Mouse (Mus musculus) liver, postnatal 0 days (tissue): ENCODE measurements at regions not wholly inside any gene's neighbourhood (a gene's known extent, or its start where the extent isn't known, plus 50 kb on each side); places are given as distances from the start of the nearest gene placed in this dataset.

Experiments
- ATAC-seq: fragments of 200-750 bp; cut with Nextera tagmentation; 2 replicates; pipeline ENCODE4 v1.8.0; 2017; ENCODE audit warnings: mild to moderate bottlenecking, moderate library complexity
- DNase-seq: peaks from one replicate; pipeline ENCODE4 v3.0.0-alpha.2; 2016
- H3K27ac ChIP-seq: fragments of 300-500 bp; sonication (generic); 2 replicates; pipeline ENCODE4 v1.5.1; 2014; ENCODE audit warnings: antibody characterized with exemption, moderate library complexity, mild to moderate bottlenecking, low read depth
- H3K27me3 ChIP-seq: fragments of 300-500 bp; sonication (generic); 2 replicates; pipeline ENCODE4 v1.6.1; 2014; ENCODE audit warnings: low read length, control low read depth, mixed read lengths; ENCODE audit not compliant: insufficient read depth
- H3K36me3 ChIP-seq: fragments of 300-500 bp; sonication (generic); replicated peaks from 2 replicates; pipeline ENCODE4 v1.6.1; 2014; ENCODE audit warnings: mild to moderate bottlenecking, control low read depth, low read length, moderate library complexity, mixed read lengths; ENCODE audit not compliant: insufficient read depth
- H3K4me1 ChIP-seq: fragments of 300-500 bp; sonication (generic); 2 replicates; pipeline ENCODE4 v1.6.1; 2014; ENCODE audit warnings: antibody characterized with exemption, mild to moderate bottlenecking, control low read depth; ENCODE audit not compliant: insufficient read depth
- H3K4me2 ChIP-seq: fragments of 300-500 bp; sonication (generic); 2 replicates; pipeline ENCODE4 v1.6.1; 2014; ENCODE audit warnings: low read depth, mild to moderate bottlenecking, low read length, moderate library complexity, mixed read lengths
- H3K4me3 ChIP-seq: fragments of 300-500 bp; sonication (generic); 2 replicates; pipeline ENCODE4 v1.5.1; 2014; ENCODE audit warnings: low read depth, low read length
- H3K9ac ChIP-seq: fragments of 300-500 bp; sonication (generic); replicated peaks from 2 replicates; pipeline ENCODE4 v1.6.1; 2014; ENCODE audit warnings: mild to moderate bottlenecking, moderate library complexity
- H3K9me3 ChIP-seq: fragments of 300-500 bp; sonication (generic); 2 replicates; pipeline ENCODE4 v1.6.1; 2016; ENCODE audit warnings: mild to moderate bottlenecking, control low read depth, low read length, mixed read lengths
- CTCF ChIP-seq: sonication (generic); IDR thresholded peaks from 2 replicates; pipeline ENCODE4 v1.5.1; 2016; ENCODE audit warnings: antibody characterized with exemption, low read depth
- EP300 ChIP-seq: IDR thresholded peaks from 2 replicates; pipeline ENCODE4 v1.6.1; 2016; ENCODE audit warnings: antibody characterized with exemption, low read depth, mild to moderate bottlenecking
- WGBS: fragments of 180-500 bp; shearing (Covaris S2); extraction: QIAGEN DNeasy Blood & Tissue Kit; methylation state at CpG from one replicate; pipeline ENCODE4 v1.1.7; 2014; ENCODE audit not compliant: insufficient replicate concordance; 5-methylcytosine and 5-hydroxymethylcytosine counted together

DNA sequence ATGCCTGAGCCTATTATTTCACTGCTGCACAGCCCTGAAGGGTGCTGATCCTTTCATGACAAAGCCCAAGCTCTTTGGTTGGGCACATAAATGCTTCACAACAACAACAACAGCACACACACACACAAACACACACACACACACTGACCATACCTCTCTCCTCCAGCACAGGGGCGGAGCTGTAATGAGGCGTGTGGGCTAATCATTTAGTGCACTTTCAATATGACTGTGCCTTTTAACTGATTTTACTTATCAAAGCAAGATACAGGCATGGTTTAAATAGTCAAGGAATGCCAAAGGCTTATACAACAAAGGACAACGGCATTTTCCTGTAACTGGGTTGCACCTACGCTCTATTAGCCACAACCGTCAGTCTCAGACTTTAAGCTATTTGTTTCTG is 61.1 kb upstream of the Foxn2 start:
- TF ChIP-seq CTCF (no peak), EP300 (no peak)
- H3K4me3 ChIP-seq, result no peak overlapping the region
- H3K4me1 ChIP-seq, result no peaks in the 10 kb centered on the region
- WGBS, result 87% methylated on average over 5 of the region's 5 CpGs
- H3K4me2 ChIP-seq, result no peak overlapping the region
- H3K36me3 ChIP-seq, result no peaks in the 10 kb centered on the region
- H3K9me3 ChIP-seq, result no peaks in the 10 kb centered on the region; the same call in 1 of the 2 replicates
- H3K27me3 ChIP-seq, result no peaks in the 10 kb centered on the region
- H3K9ac ChIP-seq, result no peak overlapping the region
- no peak for DNase-seq
- ATAC-seq, result no peak
- no peak overlapping the region for H3K27ac ChIP-seq

DNA sequence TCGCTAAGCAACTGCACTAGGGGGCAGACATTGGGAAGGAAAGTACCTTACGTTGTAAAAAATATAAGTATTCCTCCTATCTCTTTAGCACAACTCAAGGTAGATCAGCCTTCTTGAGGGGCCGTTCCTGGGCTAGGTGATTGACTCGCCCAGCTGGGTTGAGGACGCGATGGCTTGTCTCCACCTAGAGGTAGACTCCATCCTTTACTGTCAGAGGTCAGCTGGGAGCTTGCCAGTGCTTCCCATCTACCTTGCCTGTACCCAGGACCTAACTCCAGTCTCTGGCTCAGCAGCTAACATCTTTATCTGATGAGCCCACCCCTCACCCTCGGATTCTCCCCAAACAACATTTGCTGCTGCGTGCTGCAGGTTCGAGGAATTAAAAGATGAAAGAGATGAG is 59.4 kb upstream of the Foxn2 start:
- Histone ChIP-seq H3K27ac (no peak overlapping the region), H3K36me3 (no peaks in the 10 kb centered on the region), H3K4me1 (no peaks in the 10 kb centered on the region), H3K27me3 (no peaks in the 10 kb centered on the region), H3K9me3 (no peaks in the 10 kb centered on the region; the same call in 1 of the 2 replicates), H3K9ac (no peak overlapping the region), H3K4me3 (no peak overlapping the region), H3K4me2 (no peak overlapping the region)
- ATAC-seq (no peak), DNase-seq (no peak)
- TF ChIP-seq CTCF (peak; percentile 27), EP300 (no peak)
- WGBS, result 55% methylated on average over 9 of the region's 9 CpGs

DNA sequence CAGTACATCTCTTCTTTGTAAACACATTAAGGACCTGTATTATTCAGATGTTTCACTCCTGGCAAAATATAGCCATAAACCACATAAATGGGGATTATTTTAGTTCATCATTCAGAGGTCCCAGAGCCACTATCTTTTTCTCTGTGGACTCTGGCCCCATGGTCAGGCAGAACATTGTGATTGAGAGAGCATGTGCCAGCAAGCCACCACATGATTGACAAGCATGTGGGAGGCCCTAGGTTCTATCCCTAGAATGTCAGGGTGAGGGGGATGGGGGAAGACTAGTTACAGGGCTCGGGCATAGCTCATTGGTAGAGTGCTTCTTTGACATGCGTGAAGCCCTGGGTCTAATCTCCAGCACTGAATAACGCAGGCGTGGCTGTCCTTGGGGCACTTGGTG is 57.1 kb upstream of the Foxn2 start:
- no peaks in the 10 kb centered on the region for H3K4me1 ChIP-seq
- no peak overlapping the region for H3K27ac ChIP-seq
- H3K36me3 ChIP-seq, result no peaks in the 10 kb centered on the region
- 82% methylated on average over 4 of the region's 4 CpGs for WGBS
- ATAC-seq, result no peak
- no peak for TF ChIP-seq EP300
- no peak for TF ChIP-seq CTCF
- no peak overlapping the region for H3K4me3 ChIP-seq
- no peak overlapping the region for H3K4me2 ChIP-seq
- no peak overlapping the region for H3K9ac ChIP-seq
- DNase-seq, result no peak
- H3K9me3 ChIP-seq, result no peaks in the 10 kb centered on the region
- no peaks in the 10 kb centered on the region for H3K27me3 ChIP-seq

DNA sequence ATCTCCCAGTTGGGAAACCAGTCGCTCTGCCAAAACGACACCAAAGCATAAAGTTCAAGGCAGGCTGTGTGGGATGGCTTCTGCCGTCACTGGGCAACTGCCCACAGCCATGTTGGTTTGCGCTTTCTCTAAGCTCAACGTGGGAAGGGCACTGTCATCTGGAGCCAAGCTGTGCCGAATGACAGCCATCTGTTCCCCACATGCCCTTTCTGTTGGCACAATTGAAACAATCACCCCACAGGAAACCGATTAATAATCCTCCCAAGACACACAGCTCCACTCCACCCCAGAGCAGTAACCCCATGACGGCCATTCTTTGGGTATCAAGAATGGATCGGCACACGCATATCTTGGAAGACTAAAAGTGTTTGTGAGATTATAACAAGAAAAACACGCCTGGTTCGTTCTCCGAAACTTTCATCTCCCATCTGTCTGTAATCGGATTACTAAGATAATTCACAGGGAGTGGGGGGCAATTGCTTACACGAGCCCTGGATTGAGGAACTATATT is 52.0 kb upstream of the Foxn2 start:
- H3K4me2 ChIP-seq, result no peak overlapping the region
- no peak overlapping the region for H3K9ac ChIP-seq
- no peaks in the 10 kb centered on the region for H3K27me3 ChIP-seq
- H3K4me3 ChIP-seq, result no peak overlapping the region
- WGBS, result 78% methylated on average over 15 of the region's 15 CpGs
- H3K27ac ChIP-seq, result no peak overlapping the region
- no peaks in the 10 kb centered on the region for H3K9me3 ChIP-seq
- ATAC-seq, result no peak
- H3K4me1 ChIP-seq, result peaks cover 4% of the 10 kb centered on the region; the same call in 1 of the 2 replicates
- no peak for DNase-seq
- no peaks in the 10 kb centered on the region for H3K36me3 ChIP-seq
- TF ChIP-seq EP300 (no peak), CTCF (no peak)

DNA sequence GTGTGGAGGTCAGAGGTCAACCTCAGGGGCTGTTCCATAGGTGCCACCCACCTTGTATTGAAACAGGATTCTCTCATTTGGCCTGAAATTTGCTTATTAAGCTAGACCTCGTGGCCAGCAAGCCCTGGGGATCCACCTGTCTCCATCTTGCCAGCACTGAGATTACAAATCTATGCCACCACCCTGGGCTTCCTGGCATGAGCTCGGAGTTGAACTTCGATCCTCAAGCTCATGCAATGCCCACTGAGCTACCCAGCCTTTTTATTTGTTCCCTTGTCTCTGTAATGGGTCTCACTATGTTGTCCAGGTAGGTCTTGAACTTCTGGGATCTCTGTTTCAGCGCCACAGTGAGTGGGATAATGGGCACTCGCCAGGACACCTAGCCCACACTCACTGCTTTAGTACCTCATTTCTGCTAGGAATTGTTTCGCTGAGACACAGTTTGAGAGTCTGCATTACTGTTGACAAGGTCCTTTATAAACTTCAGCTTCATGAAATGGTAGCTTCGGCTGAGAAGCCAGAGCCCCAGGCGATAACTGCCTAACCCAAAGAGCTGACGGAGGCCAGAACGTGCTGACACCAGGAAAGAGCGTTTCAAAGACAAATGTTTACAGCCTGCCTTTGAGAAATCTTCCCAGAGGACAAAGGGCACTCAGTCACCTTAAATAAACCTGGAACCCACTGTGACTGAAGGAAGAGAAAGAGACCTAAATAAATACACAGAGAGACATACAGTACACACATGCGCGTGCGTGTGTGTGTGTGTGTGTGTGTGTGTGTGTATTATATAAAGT is 50.6 kb upstream of the Foxn2 start:
- TF ChIP-seq CTCF (no peak), EP300 (no peak)
- Histone ChIP-seq H3K27me3 (no peaks in the 10 kb centered on the region), H3K36me3 (no peaks in the 10 kb centered on the region), H3K4me1 (peaks cover 4% of the 10 kb centered on the region; the same call in 1 of the 2 replicates), H3K27ac (no peak overlapping the region), H3K9ac (no peak overlapping the region), H3K4me2 (no peak overlapping the region), H3K4me3 (no peak overlapping the region), H3K9me3 (no peaks in the 10 kb centered on the region)
- 61% methylated on average over 14 of the region's 14 CpGs for WGBS
- ATAC-seq (peak; percentile 72), DNase-seq (no peak)
